Mouse (Mus musculus) lung, adult 2 months (tissue): Measurements from ENCODE around the gene Myo3b.

Experiments used
- CTCF ChIP-seq: fragments of 200-500 bp; IDR thresholded peaks from 2 replicates; pipeline ENCODE4 v1.5.1; 2011; ENCODE audit warnings: mild to moderate bottlenecking, low read length, control low read depth; ENCODE audit not compliant: insufficient read depth
- POLR2A ChIP-seq: fragments of 200-500 bp; IDR thresholded peaks from 2 replicates; pipeline ENCODE4 v1.6.1; 2011; ENCODE audit warnings: low read depth, mild to moderate bottlenecking, control low read depth, low read length, borderline replicate concordance; ENCODE audit errors: extremely low read depth

GRCm38 (mm10) chr2:70018236-70018635 lies 20.7 kb upstream of the Myo3b start:
- no peak for TF ChIP-seq CTCF
- no peak for TF ChIP-seq POLR2A
